Mouse (Mus musculus): ENCODE data around the gene Ccs. TPM values are rescaled to one million over a fixed set of nuclear protein-coding genes. Genes with fewer than 3 reads are reported as not detected.

Ccs gene
- polyA plus RNA-seq, 1 experiment from 2014 or later: 46.8 TPM

DNA sequence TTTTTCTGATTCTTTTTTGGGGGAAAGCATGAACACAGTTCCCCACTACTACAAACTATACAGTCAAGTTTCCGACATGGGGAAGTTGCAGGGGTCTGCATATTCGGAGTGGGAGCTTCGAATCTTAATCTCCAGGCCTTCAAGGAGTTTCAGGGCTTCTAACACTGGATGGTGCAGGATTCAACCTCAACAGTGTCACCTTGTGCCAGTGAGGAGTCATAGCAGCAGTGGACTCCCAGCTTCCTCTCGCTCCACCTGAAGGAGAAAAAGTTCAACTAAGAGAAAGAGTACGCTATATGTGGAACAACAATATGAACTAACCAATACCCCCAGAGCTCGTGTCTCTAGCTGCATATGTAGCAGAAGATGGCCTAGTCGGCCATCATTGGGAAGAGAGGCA is 8.4 kb upstream of the Ccs start:
- no peak overlapping the region for H3K4me3 ChIP-seq (ENCODE audit: low read depth, low read length)
- no peak for DNase-seq (ENCODE audit: low spot score)
- no peak overlapping the region for H3K27ac ChIP-seq (replicated peaks; ENCODE audit: low read depth, low read length)
- no peak for ATAC-seq (ENCODE audit: insufficient number of reproducible peaks, low FRiP score, low TSS enrichment, low read depth)
- H3K4me1 ChIP-seq (ENCODE audit: control insufficient read depth, insufficient read depth, low read length): no peaks in the 10 kb centered on the region
- H3K4me2 ChIP-seq (ENCODE audit: low read depth, severe bottlenecking): no peak overlapping the region
- no peaks in the 10 kb centered on the region for H3K9me3 ChIP-seq (ENCODE audit: control insufficient read depth, low read length)
- WGBS: 40% methylated on average over 7 of the region's 7 CpGs
- no peak overlapping the region for H3K9ac ChIP-seq (ENCODE audit: low read length)
- no peaks in the 10 kb centered on the region for H3K27me3 ChIP-seq (ENCODE audit: control insufficient read depth, insufficient read depth, low read length)
- no peaks in the 10 kb centered on the region for H3K36me3 ChIP-seq (ENCODE audit: control insufficient read depth, insufficient read depth, low read length)

DNA sequence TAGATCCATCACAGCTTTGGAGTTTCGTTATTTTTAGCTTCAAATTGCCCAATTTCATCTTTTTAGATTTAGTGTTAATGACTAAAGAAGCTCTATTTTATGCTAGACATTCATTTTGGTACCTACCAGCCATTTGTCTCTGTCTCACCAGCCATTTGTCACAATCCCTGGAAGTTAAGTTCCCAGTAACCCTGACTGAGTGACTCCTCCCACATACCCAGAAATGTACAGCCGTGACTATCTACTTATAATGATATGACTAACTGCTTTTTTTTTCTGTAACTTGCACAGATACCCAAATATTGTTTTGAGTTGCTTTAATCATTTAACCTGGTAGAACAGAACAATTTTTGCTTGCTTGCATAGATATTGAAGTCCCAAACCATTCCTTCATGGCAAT is 6.7 kb upstream of the Ccs start:
- ATAC-seq (ENCODE audit: insufficient number of reproducible peaks, low FRiP score, low TSS enrichment, low read depth): no peak
- Histone ChIP-seq H3K4me3 (ENCODE audit: low read depth, low read length) (no peak overlapping the region), H3K9me3 (ENCODE audit: control insufficient read depth, low read length) (no peaks in the 10 kb centered on the region), H3K9ac (ENCODE audit: low read length) (no peak overlapping the region), H3K4me2 (ENCODE audit: low read depth, severe bottlenecking) (no peak overlapping the region), H3K36me3 (ENCODE audit: control insufficient read depth, insufficient read depth, low read length) (no peaks in the 10 kb centered on the region), H3K4me1 (ENCODE audit: control insufficient read depth, insufficient read depth, low read length) (no peaks in the 10 kb centered on the region), H3K27me3 (ENCODE audit: control insufficient read depth, insufficient read depth, low read length) (peaks cover 5% of the 10 kb centered on the region; the same call in 1 of the 2 replicates), H3K27ac (replicated peaks; ENCODE audit: low read depth, low read length) (no peak overlapping the region)
- WGBS: 74% methylated on average over 2 of the region's 2 CpGs
- DNase-seq (ENCODE audit: low spot score): no peak

DNA sequence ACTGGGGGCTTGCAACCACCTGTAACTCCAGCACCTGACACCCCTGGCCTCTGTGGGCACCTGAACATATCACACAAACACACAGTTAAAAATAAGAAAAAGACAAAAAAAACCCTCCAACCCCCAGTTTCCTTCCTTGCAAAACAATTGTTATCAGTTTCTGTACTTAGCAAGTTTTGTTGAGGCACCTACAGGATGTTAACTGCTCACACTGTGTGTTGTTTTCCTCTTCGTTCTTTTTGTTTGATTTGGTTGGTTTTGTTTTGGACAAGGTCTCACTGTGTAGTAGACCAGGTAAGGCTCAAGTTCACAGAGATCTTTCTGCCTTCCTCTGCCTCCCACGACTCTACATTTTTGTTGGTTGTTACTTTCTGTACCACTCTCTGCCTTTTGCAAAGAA is 3.5 kb upstream of the Ccs start:
- H3K4me1 ChIP-seq (ENCODE audit: control insufficient read depth, insufficient read depth, low read length): peaks cover 8% of the 10 kb centered on the region; the same call in 1 of the 2 replicates
- peaks cover 18% of the 10 kb centered on the region; the same call in 1 of the 2 replicates for H3K27me3 ChIP-seq (ENCODE audit: control insufficient read depth, insufficient read depth, low read length)
- no peak overlapping the region for H3K9ac ChIP-seq (ENCODE audit: low read length)
- no peaks in the 10 kb centered on the region for H3K9me3 ChIP-seq (ENCODE audit: control insufficient read depth, low read length)
- no peaks in the 10 kb centered on the region for H3K36me3 ChIP-seq (ENCODE audit: control insufficient read depth, insufficient read depth, low read length)
- 80% methylated on average over 2 of the region's 2 CpGs for WGBS
- DNase-seq (ENCODE audit: low spot score): no peak
- ATAC-seq (ENCODE audit: insufficient number of reproducible peaks, low FRiP score, low TSS enrichment, low read depth): no peak
- H3K4me2 ChIP-seq (ENCODE audit: low read depth, severe bottlenecking): no peak overlapping the region
- no peak overlapping the region for H3K27ac ChIP-seq (replicated peaks; ENCODE audit: low read depth, low read length)
- H3K4me3 ChIP-seq (ENCODE audit: low read depth, low read length): no peak overlapping the region

DNA sequence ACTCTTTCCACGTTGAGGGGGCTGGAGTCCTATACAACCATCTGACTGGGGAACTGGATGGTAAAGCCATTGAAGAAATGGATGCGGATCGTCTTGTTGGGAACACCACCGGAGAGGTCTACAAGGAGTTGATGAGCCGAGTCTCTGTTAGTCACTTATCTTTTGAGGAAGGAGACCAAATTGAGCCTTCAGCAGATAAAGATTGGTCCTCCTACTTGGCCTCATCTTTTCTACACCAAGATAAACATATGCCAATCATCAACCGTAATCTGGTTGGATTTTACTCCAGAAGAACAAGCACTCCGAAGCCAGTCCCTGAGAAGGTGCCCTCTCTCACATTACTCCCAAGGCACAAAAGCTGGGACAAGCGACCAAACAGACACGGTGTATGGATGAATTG is 1.7 kb upstream of the Ccs start:
- DNase-seq (ENCODE audit: low spot score): no peak
- H3K4me2 ChIP-seq (ENCODE audit: low read depth, severe bottlenecking): no peak overlapping the region
- H3K27ac ChIP-seq (replicated peaks; ENCODE audit: low read depth, low read length): no peak overlapping the region
- H3K9me3 ChIP-seq (ENCODE audit: control insufficient read depth, low read length): no peaks in the 10 kb centered on the region
- H3K9ac ChIP-seq (ENCODE audit: low read length): no peak overlapping the region
- peaks cover 8% of the 10 kb centered on the region; the same call in 1 of the 2 replicates for H3K4me1 ChIP-seq (ENCODE audit: control insufficient read depth, insufficient read depth, low read length)
- no peak overlapping the region for H3K4me3 ChIP-seq (ENCODE audit: low read depth, low read length)
- peaks cover 18% of the 10 kb centered on the region; the same call in 1 of the 2 replicates for H3K27me3 ChIP-seq (ENCODE audit: control insufficient read depth, insufficient read depth, low read length)
- WGBS: 87% methylated on average over 9 of the region's 9 CpGs
- ATAC-seq (ENCODE audit: insufficient number of reproducible peaks, low FRiP score, low TSS enrichment, low read depth): no peak
- H3K36me3 ChIP-seq (ENCODE audit: control insufficient read depth, insufficient read depth, low read length): no peaks in the 10 kb centered on the region

DNA sequence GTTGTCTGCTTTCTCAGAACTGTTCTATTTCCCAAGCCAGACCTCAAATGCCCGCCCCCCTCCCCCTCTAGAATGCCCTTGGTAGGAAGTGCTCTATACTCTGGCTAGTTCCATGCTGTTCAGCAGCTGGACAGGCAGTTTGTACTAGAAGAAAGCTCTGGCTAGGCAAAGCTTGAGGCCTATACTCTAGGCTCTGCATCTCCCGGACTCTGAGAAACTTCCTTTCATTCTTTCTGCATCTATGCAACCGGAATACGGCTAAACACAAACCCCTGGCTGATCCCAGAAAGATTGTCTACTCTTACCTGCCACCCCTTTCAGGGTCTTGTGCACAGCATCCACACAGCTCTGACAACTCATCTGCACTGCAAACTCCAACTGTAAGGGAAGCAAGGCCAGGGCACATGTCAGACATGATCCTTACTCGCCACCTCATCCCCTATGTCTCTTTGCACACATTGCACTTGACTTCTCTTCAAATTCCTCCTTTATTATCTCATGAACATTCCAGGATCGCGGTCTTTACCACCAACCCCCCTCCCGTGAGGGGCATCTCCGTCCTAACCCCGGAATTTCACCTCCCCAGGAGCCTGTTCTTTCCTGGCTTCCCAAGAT is 499 bp downstream of the Ccs start:
- ATAC-seq (ENCODE audit: insufficient number of reproducible peaks, low FRiP score, low TSS enrichment, low read depth): no peak
- DNase-seq (ENCODE audit: low spot score): no peak
- peaks cover 18% of the 10 kb centered on the region; the same call in 1 of the 2 replicates for H3K27me3 ChIP-seq (ENCODE audit: control insufficient read depth, insufficient read depth, low read length)
- H3K27ac ChIP-seq (replicated peaks; ENCODE audit: low read depth, low read length): no peak overlapping the region
- WGBS: 41% methylated on average over 10 of the region's 10 CpGs
- peak overlapping the region; percentile 53 for H3K4me3 ChIP-seq (ENCODE audit: low read depth, low read length)
- peak overlapping the region; percentile 79 for H3K4me2 ChIP-seq (ENCODE audit: low read depth, severe bottlenecking)
- H3K36me3 ChIP-seq (ENCODE audit: control insufficient read depth, insufficient read depth, low read length): no peaks in the 10 kb centered on the region
- H3K9me3 ChIP-seq (ENCODE audit: control insufficient read depth, low read length): no peaks in the 10 kb centered on the region
- H3K4me1 ChIP-seq (ENCODE audit: control insufficient read depth, insufficient read depth, low read length): peaks cover 8% of the 10 kb centered on the region; the same call in 1 of the 2 replicates
- H3K9ac ChIP-seq (ENCODE audit: low read length): peak overlapping the region; percentile 47

DNA sequence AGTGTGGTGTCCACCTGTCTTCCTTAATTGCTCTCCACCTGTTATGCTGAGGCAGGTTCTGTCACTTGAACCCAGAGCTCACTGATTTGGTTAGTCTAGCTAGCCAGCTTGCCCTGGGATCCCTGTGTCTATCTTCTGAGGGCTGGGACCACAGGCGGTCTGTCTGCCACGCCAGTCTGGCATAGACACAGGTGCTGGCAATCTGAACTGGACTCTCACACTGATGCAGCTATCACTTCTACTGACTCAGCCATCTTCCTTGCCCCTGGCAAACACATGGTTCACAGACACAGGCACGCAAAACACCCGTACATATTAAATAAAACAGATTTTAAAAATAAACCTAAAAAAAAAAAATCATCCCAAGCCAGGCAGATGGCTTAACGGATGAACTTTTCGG is 2.1 kb downstream of the Ccs start:
- Histone ChIP-seq H3K36me3 (ENCODE audit: control insufficient read depth, insufficient read depth, low read length) (no peaks in the 10 kb centered on the region), H3K9ac (ENCODE audit: low read length) (no peak overlapping the region)

DNA sequence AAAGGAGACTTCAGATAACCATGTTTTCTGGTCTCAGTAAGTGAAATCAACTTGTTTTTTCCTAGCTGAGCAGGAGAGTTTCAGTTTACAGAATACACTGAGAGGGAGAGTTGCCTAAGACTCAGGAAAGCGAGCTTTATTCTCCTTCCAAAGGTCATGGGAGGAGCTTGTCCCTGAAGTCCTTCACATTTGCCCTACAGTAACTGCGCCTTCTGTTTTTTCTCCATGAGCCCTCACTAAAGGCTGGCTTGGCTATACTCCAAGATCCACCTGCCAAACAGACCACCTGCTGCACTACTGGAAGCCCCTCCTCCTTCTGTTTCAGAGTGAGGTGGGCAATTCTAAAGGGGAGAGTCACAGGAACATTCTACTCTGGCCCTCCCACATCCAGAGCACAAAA is 3.0 kb downstream of the Ccs start:
- H3K9me3 ChIP-seq (ENCODE audit: control insufficient read depth, low read length): no peaks in the 10 kb centered on the region
- ATAC-seq (ENCODE audit: insufficient number of reproducible peaks, low FRiP score, low TSS enrichment, low read depth): no peak

More for the DNA sequence above, 2.1 kb downstream of the Ccs start:
- peaks cover 18% of the 10 kb centered on the region; the same call in 1 of the 2 replicates for H3K27me3 ChIP-seq (ENCODE audit: control insufficient read depth, insufficient read depth, low read length)
- no peaks in the 10 kb centered on the region for H3K9me3 ChIP-seq (ENCODE audit: control insufficient read depth, low read length)
- no peak for ATAC-seq (ENCODE audit: insufficient number of reproducible peaks, low FRiP score, low TSS enrichment, low read depth)
- no peak overlapping the region for H3K27ac ChIP-seq (replicated peaks; ENCODE audit: low read depth, low read length)
- no peak overlapping the region for H3K4me2 ChIP-seq (ENCODE audit: low read depth, severe bottlenecking)
- WGBS: 95% methylated on average over 6 of the region's 6 CpGs
- H3K4me1 ChIP-seq (ENCODE audit: control insufficient read depth, insufficient read depth, low read length): peaks cover 8% of the 10 kb centered on the region; the same call in 1 of the 2 replicates
- no peak overlapping the region for H3K4me3 ChIP-seq (ENCODE audit: low read depth, low read length)
- no peak for DNase-seq (ENCODE audit: low spot score)

DNA sequence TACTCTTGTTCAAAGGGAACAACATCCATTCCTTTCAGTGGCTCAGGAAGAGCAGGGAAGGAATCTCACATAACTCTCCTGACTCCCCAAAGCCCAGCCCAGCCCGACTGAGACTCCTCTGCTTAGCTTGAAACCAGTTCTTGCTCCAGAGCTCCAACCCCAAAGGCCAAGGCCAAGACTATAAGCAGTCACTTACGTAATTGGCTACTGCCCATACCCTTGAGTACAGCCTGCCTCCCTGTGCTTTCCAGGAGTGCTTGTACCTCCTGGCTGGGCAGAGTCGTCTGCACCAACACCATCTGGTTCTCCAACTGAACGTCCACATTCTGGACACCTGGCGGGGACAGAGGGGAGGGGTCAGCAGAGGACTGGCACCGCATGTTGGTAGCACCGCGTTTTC is 5.2 kb downstream of the Ccs start:
- Histone ChIP-seq H3K9me3 (ENCODE audit: control insufficient read depth, low read length) (no peaks in the 10 kb centered on the region), H3K9ac (ENCODE audit: low read length) (no peak overlapping the region), H3K27ac (replicated peaks; ENCODE audit: low read depth, low read length) (no peak overlapping the region), H3K4me2 (ENCODE audit: low read depth, severe bottlenecking) (no peak overlapping the region), H3K4me1 (ENCODE audit: control insufficient read depth, insufficient read depth, low read length) (peaks cover 3% of the 10 kb centered on the region; the same call in 1 of the 2 replicates), H3K4me3 (ENCODE audit: low read depth, low read length) (no peak overlapping the region), H3K36me3 (ENCODE audit: control insufficient read depth, insufficient read depth, low read length) (no peaks in the 10 kb centered on the region), H3K27me3 (ENCODE audit: control insufficient read depth, insufficient read depth, low read length) (no peaks in the 10 kb centered on the region)
- 84% methylated on average over 8 of the region's 8 CpGs for WGBS
- DNase-seq (ENCODE audit: low spot score) (no peak), ATAC-seq (ENCODE audit: insufficient number of reproducible peaks, low FRiP score, low TSS enrichment, low read depth) (no peak)

More for the DNA sequence above, 3.0 kb downstream of the Ccs start:
- H3K4me1 ChIP-seq (ENCODE audit: control insufficient read depth, insufficient read depth, low read length): peaks cover 8% of the 10 kb centered on the region; the same call in 1 of the 2 replicates
- H3K9ac ChIP-seq (ENCODE audit: low read length): no peak overlapping the region
- H3K27me3 ChIP-seq (ENCODE audit: control insufficient read depth, insufficient read depth, low read length): peaks cover 15% of the 10 kb centered on the region; the same call in 1 of the 2 replicates
- no peak overlapping the region for H3K4me3 ChIP-seq (ENCODE audit: low read depth, low read length)
- no peak overlapping the region for H3K4me2 ChIP-seq (ENCODE audit: low read depth, severe bottlenecking)
- no peak overlapping the region for H3K27ac ChIP-seq (replicated peaks; ENCODE audit: low read depth, low read length)
- 77% methylated on average over 2 of the region's 2 CpGs for WGBS
- DNase-seq (ENCODE audit: low spot score): no peak
- no peaks in the 10 kb centered on the region for H3K36me3 ChIP-seq (ENCODE audit: control insufficient read depth, insufficient read depth, low read length)

DNA sequence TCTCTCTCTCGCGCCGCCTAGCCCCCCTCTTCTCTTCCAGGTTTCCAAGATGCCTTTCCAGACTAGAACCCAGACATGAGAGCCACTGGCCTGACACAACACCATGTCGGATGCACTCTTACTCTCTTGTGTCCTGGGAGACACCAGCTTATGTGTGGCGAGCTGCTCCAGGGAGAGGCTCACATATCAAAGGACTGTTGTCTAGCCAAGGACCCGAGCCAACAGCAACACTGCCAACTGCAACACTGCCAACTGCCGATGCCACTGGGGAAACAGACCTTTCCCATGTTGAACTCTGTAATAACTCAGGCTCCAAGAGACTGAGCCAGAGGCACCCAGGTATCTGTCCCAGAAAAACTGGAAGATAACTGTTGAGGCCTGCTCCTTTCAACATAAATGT is 10.0 kb downstream of the Ccs start:
- no peak for ATAC-seq (ENCODE audit: insufficient number of reproducible peaks, low FRiP score, low TSS enrichment, low read depth)
- DNase-seq (ENCODE audit: low spot score): no peak
- Histone ChIP-seq H3K4me2 (ENCODE audit: low read depth, severe bottlenecking) (no peak overlapping the region), H3K9ac (ENCODE audit: low read length) (no peak overlapping the region), H3K27me3 (ENCODE audit: control insufficient read depth, insufficient read depth, low read length) (no peaks in the 10 kb centered on the region), H3K4me1 (ENCODE audit: control insufficient read depth, insufficient read depth, low read length) (no peaks in the 10 kb centered on the region), H3K4me3 (ENCODE audit: low read depth, low read length) (no peak overlapping the region), H3K36me3 (ENCODE audit: control insufficient read depth, insufficient read depth, low read length) (peaks cover 2% of the 10 kb centered on the region; the same call in 1 of the 2 replicates), H3K9me3 (ENCODE audit: control insufficient read depth, low read length) (no peaks in the 10 kb centered on the region), H3K27ac (replicated peaks; ENCODE audit: low read depth, low read length) (no peak overlapping the region)
- WGBS: 65% methylated on average over 7 of the region's 7 CpGs
